Mouse (Mus musculus): ENCODE data around the gene Slc15a1.

Gene Slc15a1

DNA sequence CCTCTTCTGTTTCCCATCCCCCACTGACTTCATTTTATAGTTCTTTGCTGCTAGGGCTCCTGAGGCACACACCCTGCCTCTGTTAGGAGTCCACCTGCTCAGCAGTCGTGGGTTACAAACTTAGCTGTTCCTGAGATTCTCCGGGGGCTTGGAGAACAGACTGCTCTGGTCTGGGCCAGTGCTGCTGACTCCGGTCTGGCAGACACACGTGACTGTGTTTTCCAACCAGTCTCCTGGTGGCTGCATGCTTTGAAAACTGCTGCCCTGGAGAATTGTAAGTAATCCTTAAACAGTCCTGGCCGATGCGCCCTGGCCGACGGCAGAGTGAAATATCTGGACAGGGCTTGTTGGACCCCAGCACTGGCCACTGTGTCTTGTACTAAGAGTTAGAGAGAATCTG lies 12.7 kb downstream of the Slc15a1 start:
- no peak for DNase-seq (ENCODE audit: low read depth, low spot score)

DNA sequence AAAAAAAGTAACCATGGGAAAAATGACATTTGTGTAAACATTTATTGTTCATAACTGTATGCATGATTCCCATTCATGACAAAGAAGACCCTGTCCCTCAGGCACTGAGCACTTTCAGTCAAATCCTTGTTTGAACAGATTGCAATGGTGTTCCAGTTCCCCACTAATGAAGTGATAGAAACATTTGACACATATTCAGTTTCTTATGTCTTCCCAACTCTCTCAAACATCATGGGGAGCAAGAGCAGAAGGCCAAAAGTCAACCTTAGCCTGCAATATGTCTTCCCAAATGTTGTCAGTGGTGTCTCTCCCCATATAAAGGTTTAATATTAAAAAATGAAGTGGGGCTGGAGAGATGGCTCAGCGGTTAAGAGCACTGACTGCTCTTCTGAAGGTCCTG lies 19.3 kb downstream of the Slc15a1 start:
- DNase-seq (ENCODE audit: low read depth, low spot score) = no peak

DNA sequence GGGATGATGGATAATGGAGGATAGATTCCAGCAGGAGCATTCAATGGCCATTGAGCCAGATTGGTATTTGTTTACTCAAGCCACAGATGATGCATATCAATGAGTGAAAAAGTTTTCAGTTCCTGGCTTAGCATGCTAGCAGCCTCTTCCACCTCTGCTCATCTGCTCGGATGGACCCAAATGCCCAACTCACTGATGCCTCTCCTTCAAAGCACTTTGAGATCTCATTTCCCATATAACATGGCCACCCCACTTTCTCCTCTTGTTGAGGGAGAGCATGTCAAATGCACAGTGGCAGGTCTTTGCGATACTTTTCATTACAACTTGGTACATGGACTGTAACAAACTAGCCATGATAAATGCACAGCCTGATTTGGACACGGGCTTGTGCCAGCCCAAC lies 20.6 kb downstream of the Slc15a1 start:
- DNase-seq (ENCODE audit: low read depth, low spot score) = no peak

DNA sequence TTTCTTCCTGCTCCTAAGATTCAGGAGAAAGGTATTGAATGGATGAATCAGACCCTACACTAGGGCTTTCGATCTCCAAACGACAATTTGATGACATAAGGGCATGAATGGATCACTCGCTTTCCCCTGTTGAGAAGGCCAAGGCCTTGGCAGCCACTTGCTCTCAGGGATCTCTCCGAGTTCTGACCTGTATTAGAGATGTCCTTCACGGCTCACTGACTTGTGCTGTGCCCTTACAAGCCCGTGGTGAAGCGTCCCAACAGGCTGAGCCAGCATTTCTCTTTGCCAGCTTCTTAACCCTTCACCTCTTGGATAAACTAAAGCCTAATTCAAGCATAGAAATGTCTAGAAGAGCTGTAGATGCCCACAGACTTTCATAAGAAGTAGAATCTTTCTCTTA lies 22.9 kb downstream of the Slc15a1 start:
- no peak for DNase-seq (ENCODE audit: low read depth, low spot score)

DNA sequence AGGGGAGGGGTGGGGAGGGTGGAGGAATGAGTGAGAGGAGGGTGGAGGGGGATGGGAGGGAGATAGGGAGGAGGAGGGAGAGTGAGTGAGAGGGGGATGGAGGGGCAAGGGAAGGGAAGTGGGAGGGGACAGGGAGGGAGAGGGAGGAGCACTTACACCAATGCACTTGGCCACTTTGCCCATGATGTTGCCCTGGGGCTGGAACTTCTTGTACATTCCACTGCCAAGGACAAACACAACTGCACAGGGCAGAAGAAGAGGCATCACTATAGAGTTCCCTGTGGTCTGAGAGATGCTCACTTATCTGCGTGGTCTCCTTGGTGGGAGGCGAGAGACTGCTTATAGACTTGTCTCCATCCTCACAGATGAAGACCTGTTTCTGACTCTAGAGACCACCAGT lies 23.5 kb downstream of the Slc15a1 start:
- no peak for DNase-seq (ENCODE audit: low read depth, low spot score)

DNA sequence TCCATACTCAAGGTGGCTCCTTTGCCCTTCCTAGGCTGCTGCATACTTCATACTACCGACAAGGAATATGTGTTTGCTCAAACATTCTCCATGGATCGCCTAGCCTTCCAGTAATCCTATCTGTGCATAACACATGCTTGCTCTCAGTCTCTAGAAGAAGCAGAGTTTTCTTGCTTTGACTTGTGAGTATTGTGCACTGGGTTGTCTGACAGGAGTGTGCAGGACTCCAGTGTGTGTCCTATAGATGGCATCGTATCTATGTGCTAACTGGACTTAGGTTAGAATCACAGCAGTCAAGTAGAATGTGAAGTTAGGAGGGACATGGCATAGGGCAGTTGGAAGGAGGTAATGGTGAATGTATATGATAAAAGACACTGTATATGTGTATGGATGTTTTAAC lies 26.0 kb downstream of the Slc15a1 start:
- DNase-seq (ENCODE audit: low read depth, low spot score) = no peak

DNA sequence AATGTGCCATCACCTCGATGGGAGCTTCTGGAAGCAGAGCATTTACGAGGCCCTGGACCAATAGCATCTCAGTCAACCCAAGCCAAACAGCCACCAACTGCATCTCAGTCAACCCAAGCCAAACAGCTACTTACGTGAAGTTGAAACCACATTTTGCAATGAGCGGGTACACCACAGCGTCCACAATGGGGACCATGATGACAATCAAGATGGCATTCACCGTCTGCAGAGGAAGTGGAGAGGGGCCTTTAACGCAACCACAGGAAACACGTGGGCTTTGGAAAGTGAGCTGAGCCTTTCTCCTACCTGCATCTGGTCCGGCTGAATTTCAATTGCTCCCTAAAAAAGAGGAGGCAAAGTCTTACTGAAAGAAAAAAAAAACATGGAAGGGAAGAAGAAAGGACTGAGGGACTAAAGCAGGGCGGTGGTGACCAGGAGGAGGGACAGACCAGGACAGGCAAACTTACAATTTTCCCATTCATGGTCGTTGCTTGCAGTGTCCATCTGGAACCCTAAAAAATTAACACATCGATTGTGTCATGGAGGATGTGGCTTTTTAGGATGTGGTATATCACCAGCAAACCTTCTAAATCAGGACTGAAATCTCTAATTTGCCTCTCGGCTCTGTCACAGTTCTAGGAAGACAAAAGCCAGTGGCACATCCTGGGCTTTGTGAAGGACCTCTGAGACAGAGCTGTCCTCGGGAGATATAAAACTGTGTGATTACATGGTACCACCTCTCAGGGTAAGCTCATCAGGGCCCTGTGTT lies 26.9 kb downstream of the Slc15a1 start:
- no peak for DNase-seq (ENCODE audit: low read depth, low spot score)

DNA sequence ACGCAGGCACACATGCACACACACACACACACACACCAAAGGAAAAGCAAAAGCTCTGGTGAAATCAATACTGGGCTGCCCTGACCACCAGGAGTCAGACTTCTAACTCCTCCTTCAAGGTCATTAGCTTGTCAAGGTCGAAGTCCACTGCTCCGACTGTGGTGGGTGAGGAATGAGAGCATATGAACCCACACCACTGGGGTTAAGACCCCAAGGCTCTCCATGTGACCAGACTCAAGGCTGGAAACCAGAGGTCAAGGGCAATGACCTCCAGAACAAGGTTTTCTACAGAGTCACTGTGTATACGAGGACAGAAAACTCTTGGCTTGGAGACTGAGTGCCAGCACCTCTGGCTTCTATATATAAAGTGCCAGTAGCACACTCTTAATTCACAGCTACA lies 31.2 kb downstream of the Slc15a1 start:
- no peak for DNase-seq (ENCODE audit: low read depth, low spot score)

DNA sequence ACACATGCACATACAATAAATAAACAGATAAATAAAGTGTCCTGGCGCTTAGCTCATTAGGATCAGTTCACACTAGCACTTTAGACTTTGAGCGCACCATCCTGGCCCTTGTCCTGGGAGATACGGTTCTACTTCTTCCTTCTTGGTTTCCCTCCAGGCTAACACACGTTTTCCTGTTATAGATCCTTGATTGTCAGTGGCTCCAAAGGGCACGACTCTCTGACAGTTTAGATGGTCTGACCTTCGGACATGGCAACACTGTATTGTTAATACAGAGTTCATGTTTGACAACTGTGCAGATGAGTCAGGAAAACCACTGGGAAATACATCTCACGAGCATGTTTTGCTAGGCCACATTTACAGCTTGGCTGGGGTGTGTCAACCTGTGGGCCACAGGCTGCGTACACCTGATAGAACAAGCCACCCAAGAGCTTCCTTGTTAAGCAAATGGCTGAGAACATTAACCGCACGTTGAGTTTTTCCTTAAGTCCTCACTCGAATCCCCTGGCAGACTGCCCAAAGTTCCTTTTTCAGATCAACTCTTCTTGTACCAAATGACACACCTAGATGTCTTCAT lies 33.4 kb downstream of the Slc15a1 start:
- DNase-seq (ENCODE audit: low read depth, low spot score) = no peak

DNA sequence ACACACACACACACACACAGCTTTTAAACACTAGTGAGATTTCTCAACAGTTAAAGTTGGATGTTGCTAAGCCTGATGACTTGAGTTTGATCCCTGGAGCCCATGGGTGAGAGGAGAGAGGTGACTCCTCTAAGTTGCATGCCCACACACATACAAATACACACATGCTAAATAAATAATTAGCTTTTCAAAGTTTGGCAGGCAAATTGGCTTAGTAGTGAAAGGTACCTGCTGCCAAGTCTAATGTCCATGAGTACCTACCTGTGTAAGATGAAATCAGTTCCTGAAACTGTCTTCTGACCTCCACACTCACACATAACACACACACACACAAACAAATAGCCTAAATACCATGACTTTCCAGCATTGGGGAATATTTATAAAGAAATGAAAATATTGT lies 35.5 kb downstream of the Slc15a1 start:
- no peak for DNase-seq (ENCODE audit: low read depth, low spot score)

DNA sequence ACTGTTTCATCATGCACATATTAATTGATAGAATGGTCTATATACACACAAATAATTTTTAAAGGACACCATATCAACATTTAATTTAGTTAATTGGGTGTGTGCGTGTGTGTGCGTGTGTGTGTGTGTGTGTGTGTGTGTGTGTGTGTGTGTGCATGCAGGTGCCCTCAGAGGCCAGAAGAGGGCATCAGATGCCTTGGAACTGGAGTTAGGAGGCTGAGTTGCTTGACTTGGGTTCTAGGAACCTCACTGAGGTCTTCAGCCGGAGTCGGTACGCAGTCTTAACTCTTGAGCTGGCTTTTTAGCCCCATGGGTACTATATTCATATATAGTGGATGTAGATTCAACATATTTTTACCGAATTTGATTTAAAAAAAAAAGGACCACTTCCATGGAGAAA lies 37.4 kb downstream of the Slc15a1 start:
- DNase-seq (ENCODE audit: low read depth, low spot score) = peak; percentile 62

DNA sequence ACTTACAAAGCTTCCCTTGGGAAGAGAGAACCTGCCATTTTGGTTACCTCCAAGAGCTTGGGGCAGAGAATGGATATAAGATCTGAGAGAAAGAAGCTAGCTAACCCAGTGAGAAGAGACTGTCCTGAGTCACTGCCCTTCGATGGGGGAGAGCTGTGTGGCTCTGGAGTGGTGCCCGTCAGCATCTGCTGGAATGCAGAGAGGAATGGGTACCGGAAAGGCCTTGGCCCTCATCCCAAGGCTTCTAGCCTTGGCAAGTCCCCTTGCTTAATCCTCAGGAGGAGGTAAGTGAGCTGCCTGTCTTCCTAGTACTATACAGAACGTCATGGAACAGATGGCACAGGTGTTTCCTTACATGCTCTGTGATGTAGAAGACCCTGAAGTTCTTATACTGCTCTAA lies 38.6 kb downstream of the Slc15a1 start:
- no peak for DNase-seq (ENCODE audit: low read depth, low spot score)

DNA sequence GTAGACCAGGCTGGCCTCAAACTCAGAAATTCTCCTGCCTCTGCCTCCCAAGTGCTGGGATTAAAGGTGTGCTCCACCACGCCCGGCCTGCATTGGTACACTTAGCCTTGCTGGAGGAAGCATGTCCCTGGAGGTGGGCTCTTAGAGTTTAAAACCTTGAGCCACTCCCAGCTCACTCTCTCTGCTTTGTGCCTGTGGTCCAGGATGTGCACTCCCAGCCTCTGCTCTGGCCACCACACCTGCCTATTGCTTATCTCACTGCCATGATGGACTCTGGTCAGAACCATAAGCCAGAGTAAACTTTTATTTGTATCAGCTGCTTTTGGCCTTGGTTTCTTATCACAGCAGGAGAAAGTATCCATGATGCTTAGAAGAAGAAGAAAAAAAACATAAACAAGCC lies 40.7 kb downstream of the Slc15a1 start:
- DNase-seq (ENCODE audit: low read depth, low spot score) = no peak

DNA sequence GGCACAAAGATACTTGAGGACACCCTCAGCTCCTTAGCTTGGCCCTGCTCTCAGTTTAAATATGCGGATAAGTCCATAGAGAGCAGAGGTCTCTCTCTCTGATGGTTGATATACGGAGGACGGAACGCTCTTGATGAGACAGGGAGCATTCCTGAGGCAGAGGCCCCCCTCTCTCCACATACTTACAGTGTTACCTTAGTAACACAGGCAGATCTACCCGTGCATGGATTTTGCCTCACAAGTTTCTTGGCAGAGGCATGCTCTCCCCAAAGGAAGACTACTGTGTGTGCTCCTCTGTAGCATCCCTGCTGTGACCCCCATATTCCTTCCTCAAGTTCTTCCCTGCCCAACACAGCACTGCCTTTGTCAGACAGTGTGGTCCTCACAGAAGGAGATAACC lies 42.3 kb downstream of the Slc15a1 start:
- DNase-seq (ENCODE audit: low read depth, low spot score) = no peak

DNA sequence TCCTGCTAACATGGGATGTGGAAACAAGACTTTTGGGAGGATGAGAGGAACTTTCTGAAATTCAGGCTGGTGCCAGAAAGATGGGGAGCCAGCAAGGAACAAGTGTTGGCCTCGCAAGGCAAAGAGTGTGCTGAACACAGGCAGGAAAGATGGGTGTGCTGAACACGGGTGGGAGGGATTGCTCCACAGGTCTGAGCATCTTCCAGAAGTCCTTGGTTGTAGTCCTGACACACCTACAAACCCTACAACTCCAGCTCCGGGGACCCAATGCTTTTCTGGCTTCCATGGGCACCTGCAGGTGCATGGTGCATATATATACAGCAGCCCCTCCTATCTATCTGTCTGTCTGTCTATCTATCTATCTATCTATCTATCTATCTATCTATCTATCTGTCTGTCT lies 44.1 kb downstream of the Slc15a1 start:
- DNase-seq (ENCODE audit: low read depth, low spot score) = no peak

DNA sequence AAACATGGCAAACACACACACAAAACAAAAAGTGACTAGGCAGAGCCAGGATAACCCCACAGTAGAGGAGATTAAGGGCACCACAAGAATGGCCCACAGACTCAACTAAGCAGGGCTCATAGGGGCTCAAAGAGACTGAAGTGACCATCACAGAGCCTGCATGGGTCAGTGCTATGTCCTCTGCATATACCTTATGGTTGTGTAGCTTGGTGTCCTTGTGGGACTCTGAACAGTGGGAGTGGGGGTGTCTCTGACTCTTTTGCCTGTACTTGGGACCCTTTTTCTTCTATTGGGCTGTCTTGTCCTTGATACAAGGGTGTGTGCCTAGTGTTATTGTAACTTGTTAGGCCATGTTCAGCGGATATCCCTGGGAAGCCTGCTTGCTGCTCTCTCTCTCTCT lies 46.5 kb downstream of the Slc15a1 start:
- DNase-seq (ENCODE audit: low read depth, low spot score) = no peak

DNA sequence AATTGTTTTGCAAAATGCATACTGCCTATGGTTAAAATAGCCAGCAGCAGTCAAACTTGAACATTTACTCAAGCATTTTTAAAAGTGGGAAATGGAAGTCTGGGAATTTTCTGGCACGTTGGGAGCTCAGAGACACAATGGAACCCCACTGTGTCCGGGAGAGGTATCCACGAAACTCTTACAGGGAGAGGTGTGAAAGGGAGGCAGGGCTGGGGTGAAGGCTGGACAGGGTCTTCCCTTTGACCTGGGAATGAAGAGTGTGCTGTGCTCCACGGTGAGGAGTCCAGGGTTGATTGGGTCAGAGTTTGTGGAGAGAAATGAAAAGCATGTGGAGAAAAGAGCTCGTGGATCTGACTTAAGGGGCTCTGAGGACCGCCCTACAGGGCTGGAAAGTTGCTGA lies 47.5 kb downstream of the Slc15a1 start:
- peak; percentile 61 for DNase-seq (ENCODE audit: low read depth, low spot score)

DNA sequence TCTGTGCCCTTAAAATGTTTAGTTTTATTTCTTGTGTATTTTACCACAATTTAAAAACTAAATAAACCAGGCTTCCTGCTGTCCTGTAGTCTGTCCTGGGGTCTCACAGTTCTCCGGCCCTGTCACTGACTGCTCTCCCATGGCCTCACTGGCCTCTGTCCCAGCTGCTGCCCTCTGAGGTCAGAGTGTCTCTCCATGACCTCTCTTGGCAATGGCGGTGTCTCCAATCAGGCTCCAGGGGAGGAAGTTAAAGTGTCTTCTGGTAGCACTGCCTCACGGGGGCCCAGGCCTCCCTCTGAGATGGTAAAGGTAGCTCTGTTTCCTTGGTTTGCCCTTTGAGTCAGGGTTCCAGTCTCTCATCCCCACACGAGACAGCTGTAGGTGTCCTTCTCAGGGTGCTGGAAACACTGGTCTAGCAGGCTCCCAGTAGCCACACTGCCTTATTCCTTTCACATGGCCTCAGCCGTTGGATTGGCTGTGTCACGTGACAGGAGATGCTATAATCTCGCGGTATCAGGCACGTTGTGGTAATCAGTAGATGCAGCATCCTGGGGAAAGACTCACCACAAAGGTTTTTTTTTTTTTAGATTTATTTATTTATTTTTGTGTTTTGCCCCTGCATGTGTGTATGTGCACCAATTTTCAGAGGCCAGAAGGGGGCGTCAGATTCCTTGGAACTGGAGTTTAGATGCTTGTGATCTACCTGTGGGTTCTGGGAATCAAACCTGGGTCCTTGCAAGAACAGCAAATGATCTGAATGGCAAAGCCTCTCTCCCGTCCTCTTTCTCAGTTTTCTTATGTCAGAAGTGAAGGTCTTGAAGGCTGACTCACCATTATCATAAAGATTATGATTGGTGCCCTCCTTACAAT lies 48.4 kb downstream of the Slc15a1 start:
- peak; percentile 66 for DNase-seq (ENCODE audit: low read depth, low spot score)

DNA sequence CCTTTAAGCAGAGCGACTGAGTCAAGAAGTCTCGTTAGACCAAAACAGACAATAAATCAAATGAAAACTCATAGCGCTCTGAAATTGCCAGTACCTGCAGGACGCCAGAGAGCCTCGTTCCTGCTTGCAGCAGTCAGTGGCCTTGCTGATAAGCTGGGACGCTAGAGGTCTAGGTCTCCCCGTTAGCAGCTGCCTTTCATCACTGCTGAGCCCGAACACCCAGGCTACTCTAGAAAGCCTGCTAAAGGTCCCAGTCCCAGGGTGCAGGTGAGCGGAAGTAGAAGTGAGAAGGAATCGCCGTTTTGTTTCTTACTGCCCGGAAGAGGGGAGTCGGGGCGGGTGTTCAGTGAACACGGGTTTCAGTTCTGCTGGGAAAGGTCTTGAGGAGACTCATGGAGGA lies 49.1 kb downstream of the Slc15a1 start:
- DNase-seq (ENCODE audit: low read depth, low spot score) = peak; percentile 50

DNA sequence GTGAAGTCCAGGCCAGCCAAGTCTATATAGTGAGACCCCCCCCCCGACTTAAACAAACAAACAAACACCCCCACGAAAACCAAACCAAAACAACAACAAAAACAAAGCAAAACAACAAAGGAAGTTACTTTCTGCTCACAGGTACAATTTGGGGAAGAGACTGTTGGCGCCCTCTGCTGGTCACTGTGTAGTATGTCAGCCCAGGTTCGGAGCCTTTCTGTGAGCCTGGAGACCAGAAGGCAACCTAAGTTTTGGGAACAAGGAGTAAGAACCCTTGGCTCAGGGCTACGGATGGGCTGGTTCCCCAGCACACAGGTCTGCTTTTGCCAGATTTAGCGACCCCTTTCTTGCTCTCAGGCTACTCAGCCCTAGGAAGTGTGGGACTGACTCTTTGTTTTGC lies 49.5 kb downstream of the Slc15a1 start:
- peak; percentile 88 for DNase-seq (ENCODE audit: low read depth, low spot score)

DNA sequence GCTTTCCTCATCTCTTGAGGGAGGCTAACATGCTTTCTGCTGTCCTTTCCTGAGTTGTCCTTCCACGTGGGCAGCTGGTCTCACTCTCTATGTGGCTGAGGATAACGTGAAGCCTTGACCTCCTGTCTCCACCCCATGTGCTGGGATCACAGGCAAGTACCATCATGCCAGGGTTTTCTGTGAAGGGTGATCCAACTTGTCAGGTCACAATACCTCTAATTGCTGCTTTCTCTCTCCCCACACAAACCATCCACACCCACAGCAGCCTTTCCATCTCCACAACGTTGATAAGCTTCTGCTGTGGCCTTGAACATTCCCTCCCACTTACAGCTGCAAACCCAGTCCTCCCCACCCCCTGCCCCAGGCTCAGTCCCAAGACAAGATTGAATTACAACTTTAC lies 51.9 kb downstream of the Slc15a1 start:
- DNase-seq (ENCODE audit: low read depth, low spot score) = no peak

DNA sequence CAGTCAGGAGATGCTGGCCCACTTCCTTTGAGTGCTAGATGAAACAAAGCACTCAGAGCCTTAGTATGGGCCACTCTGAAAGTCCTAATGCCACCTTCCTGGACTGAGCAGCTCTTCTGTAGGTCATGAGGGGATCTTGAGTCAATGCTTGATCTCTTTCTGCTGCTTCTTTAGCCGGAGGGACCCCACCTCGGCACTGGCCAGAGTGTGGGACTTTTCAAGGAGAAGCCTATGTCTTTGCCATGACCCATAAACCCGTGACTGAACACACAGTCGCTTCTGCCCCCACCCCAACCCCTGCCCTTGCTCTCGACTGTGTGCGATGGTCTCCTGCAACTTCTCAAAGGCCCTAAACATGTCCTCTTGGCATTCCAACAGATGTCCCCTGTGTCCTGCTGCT lies 52.8 kb downstream of the Slc15a1 start:
- no peak for DNase-seq (ENCODE audit: low read depth, low spot score)
